Mouse (Mus musculus): ENCODE data around the gene Casp2.

DNA sequence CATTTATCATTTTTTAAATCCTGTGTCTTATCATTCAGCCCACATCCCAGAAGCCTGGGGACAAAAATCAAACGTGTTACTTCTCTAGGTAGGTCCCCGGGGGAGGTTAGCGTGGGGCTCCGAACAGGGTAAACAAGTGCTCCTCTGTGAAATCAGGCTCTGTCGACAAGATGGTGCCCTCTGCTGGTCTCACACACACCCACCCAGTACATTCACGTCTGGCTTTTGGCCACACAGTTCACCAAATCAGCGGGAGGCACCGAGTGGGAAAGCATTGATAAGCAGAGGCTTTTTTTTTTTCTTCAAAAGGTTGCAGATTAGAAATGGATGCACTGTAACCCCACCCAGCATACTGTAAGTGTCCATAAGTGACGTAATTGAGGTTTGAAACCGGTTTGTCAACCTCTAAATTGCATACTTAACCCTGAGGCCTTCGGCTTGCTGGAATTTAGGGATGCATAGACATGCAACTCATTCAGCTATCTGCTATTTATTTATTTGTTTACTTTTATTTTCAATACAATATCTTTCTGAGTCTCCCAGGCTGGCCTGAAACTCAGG is 7.4 kb upstream of the Casp2 start:
- no peak for TF ChIP-seq POLR2A (IDR thresholded peaks at IDR 0.05; ENCODE audit: low read depth, low read length)
- peak; percentile 80; the same call in 1 of the 2 replicates for TF ChIP-seq CTCF (IDR thresholded peaks at IDR 0.05; ENCODE audit: borderline replicate concordance, insufficient read depth, low read length)
